Mouse (Mus musculus) C2C12 (cell line): ENCODE measurements at regions not wholly inside any gene's neighbourhood (a gene's known extent, or its start where the extent isn't known, plus 50 kb on each side); places are given as distances from the start of the nearest gene placed in this dataset.

Experiments
- CEBPB ChIP-seq: IDR thresholded peaks from one replicate; pipeline ENCODE4 v1.6.1; 2011; ENCODE audit warnings: low read depth, mild to moderate bottlenecking, control low read depth, moderate library complexity
- CTCF ChIP-seq: IDR thresholded peaks from one replicate; pipeline ENCODE4 v1.5.1; 2011; ENCODE audit not compliant: control insufficient read depth, insufficient read depth, insufficient read length
- MAX ChIP-seq: IDR thresholded peaks from one replicate; pipeline ENCODE4 v1.6.1; 2011; ENCODE audit warnings: mild to moderate bottlenecking, control low read depth
- MYOD1 ChIP-seq: IDR thresholded peaks from one replicate; pipeline ENCODE4 v1.6.1; 2011; ENCODE audit warnings: low read depth; ENCODE audit not compliant: control insufficient read depth, insufficient read length
- MYOG ChIP-seq: IDR thresholded peaks from one replicate; pipeline ENCODE4 v1.6.1; 2011; ENCODE audit not compliant: control insufficient read depth, insufficient read length; ENCODE audit errors: extremely low read depth
- USF1 ChIP-seq: IDR thresholded peaks from one replicate; pipeline ENCODE4 v1.6.1; 2011; ENCODE audit warnings: low read depth, mild to moderate bottlenecking, control low read depth, moderate library complexity

GRCm38 (mm10) chr15:85683271-85683670 is 51.5 kb upstream of the Ppara start:
- no peak for TF ChIP-seq CTCF
- no peak for TF ChIP-seq MYOG
- no peak for TF ChIP-seq USF1
- TF ChIP-seq CEBPB: no peak
- no peak for TF ChIP-seq MAX
- no peak for TF ChIP-seq MYOD1
